1 mouse cellular context compared by ENCODE assay signal in the genomic region with DNA sequence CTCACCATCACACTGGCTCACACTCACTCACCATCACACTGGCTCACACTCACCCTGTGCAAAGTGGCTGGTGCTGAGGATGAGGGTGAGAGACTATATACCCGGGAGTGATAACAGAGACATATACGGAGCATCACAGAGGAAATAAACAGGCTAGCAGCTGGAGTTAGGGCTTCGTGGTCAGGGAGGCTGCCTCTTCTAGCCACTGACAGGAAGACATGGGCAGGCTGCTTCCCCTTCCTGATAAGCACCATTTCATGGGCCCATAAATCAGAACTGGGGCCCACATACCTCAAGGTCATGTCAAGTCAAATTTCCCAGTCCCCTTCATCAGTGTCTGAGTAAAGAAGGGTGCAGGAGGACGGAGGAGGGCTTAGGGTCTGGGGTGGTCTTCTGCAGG.
TF ChIP-seq lines count a peak whose summit lies in the region.

No protein-coding gene starts in this region.

TF ChIP-seq in MEL, 35 proteins besides CTCF, POLR2A, EP300 and RAD21 (continued from another document):
- TF ChIP-seq MYC (IDR thresholded peaks at IDR 0.05; ENCODE audit: low read depth, low read length) = no peak
